Mouse (Mus musculus) ES-CJ7 (cell line): ENCODE results near the gene Olfr247.
"Not testable (repeated sequence)": the region's sequence is repeated elsewhere in the genome, so short reads cannot be mapped to it uniquely, and the experiment has no call there.

Experiments
- DNase-seq: peaks from one replicate; pipeline ENCODE4 v3.0.0; 2011; ENCODE audit warnings: low read depth, low spot score

Olfr247 gene

GRCm38 (mm10) chr10:129976040-129976439 is at the start of gene Olfr247:
TSS of gene Olfr247 (minus strand) at chr10:129976140.
- DNase-seq, result not testable (repeated sequence)

- no peak for DNase-seq
Observed at GRCm38 (mm10) chr10:130012321-130012720, 36.4 kb upstream of the Olfr247 start, which contains the start of gene Olfr820. TSS of gene Olfr820 (plus strand) at chr10:130012621.

GRCm38 (mm10) chr10:130005366-130005765 is 29.4 kb upstream of the Olfr247 start:
- DNase-seq, result peak; percentile 88

- peak; percentile 94 for DNase-seq
Observed at GRCm38 (mm10) chr10:130004104-130004503, 28.2 kb upstream of the Olfr247 start.

- not testable (repeated sequence) for DNase-seq
Observed at GRCm38 (mm10) chr10:129984962-129985361, 9.0 kb upstream of the Olfr247 start, which contains the start of gene Gm10310. TSS of gene Gm10310 (minus strand) at chr10:129985062.

- DNase-seq, result not testable (repeated sequence)
Observed at GRCm38 (mm10) chr10:129981867-129982266, 5.9 kb upstream of the Olfr247 start.

GRCm38 (mm10) chr10:129972994-129973393 is 2.9 kb downstream of the Olfr247 start:
- not testable (repeated sequence) for DNase-seq

- not testable (repeated sequence) for DNase-seq
Observed at GRCm38 (mm10) chr10:129967166-129967565, 8.8 kb downstream of the Olfr247 start, which contains the start of gene Olfr819. TSS of gene Olfr819 (minus strand) at chr10:129967266.

- DNase-seq, result not testable (repeated sequence)
Observed at GRCm38 (mm10) chr10:129966232-129966631, 9.7 kb downstream of the Olfr247 start.

GRCm38 (mm10) chr10:129949000-129949399 is 26.9 kb downstream of the Olfr247 start, which contains the start of gene Olfr818:
TSS of gene Olfr818 (minus strand) at chr10:129949100.
- DNase-seq, result no peak
